Mouse (Mus musculus): Measurements from ENCODE around the gene Gcnt7. TPM values are rescaled to one million over a fixed set of nuclear protein-coding genes. Genes with fewer than 3 reads are reported as not detected.

Gcnt7 gene
- polyA plus RNA-seq, 1 experiment from 2014 or later, result 1.4 TPM

DNA sequence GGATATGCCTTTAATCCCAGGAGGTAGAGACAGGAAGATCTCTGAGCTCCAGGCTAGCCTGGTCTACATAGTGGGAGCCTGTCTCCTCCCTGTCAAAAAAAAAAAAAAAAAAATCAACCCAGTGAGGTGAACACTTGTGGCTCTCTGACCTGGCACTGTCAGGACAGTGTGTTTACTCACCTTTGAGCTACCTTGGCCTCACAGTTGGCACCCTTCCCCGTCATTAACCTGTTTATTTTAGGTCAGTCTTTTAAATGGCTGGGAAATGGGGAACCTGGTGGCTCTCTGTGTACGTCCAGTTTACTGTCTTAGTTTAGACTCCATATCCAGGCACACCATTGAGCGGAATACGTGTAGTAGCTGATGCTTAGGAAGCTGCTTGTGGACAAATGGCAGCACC is 6.4 kb downstream of the Gcnt7 start:
- no peaks in the 10 kb centered on the region for H3K9me3 ChIP-seq
- no peak overlapping the region for H3K9ac ChIP-seq
- no peaks in the 10 kb centered on the region for H3K4me1 ChIP-seq
- H3K27me3 ChIP-seq (replicated peaks), result no peaks in the 10 kb centered on the region
- peaks cover 47% of the 10 kb centered on the region for H3K36me3 ChIP-seq
- H3K4me3 ChIP-seq (replicated peaks), result no peak overlapping the region
- no peak overlapping the region for H3K27ac ChIP-seq
- no peak overlapping the region for H3K4me2 ChIP-seq
- WGBS, result 91% methylated on average over 4 of the region's 4 CpGs
- no peak for ATAC-seq (ENCODE audit: insufficient read depth, low FRiP score, low read depth)

DNA sequence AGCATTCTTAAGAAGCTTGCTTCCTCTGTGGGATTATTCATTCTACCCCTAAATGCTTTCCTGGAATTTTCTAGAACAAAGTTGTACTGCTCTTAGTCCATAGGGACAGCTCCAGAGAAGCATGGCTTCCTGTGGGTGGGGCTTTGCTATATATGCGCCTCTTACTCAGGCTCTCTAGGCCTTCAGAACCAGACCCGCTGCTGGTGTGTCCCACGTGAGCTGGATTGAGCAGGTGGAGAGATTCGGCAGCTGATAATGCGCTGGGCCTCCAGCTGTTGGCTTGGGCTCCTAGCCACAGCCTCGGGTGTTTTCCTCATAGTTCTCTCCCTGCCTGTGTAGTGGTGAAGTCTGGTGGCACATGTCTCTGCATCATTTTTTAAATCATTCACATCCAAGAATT is 7.8 kb downstream of the Gcnt7 start:
- Histone ChIP-seq H3K4me2 (no peak overlapping the region), H3K9me3 (no peaks in the 10 kb centered on the region), H3K27ac (no peak overlapping the region), H3K36me3 (peaks cover 56% of the 10 kb centered on the region), H3K27me3 (replicated peaks) (no peaks in the 10 kb centered on the region), H3K4me1 (no peaks in the 10 kb centered on the region), H3K9ac (no peak overlapping the region), H3K4me3 (replicated peaks) (no peak overlapping the region)
- no peak for ATAC-seq (ENCODE audit: insufficient read depth, low FRiP score, low read depth)
- 87% methylated on average over 6 of the region's 6 CpGs for WGBS

DNA sequence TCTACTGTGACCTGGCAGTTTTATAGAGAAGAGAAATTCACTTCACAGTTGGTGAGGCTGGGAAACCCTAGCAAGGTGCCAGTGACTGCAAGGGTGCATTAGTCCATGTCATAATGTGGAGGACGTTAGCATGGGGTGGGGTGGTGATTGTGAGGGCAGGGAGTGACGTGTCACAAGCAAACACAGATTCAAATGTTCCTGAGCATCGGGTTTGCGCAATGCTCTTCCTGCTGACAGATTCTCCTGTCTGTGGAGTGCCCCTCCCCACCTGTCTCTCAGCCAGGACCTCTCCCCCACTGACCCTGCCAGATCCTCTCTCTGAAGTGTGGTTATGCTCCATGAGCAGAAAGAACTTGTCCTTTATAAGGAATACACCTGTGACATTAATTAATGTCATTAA is 10.1 kb downstream of the Gcnt7 start:
- Histone ChIP-seq H3K4me1 (no peaks in the 10 kb centered on the region), H3K27ac (no peak overlapping the region), H3K4me3 (replicated peaks) (no peak overlapping the region), H3K27me3 (replicated peaks) (no peaks in the 10 kb centered on the region), H3K4me2 (no peak overlapping the region), H3K9me3 (no peaks in the 10 kb centered on the region), H3K9ac (no peak overlapping the region), H3K36me3 (peaks cover 57% of the 10 kb centered on the region)
- 77% methylated on average over 4 of the region's 4 CpGs for WGBS
- ATAC-seq (ENCODE audit: insufficient read depth, low FRiP score, low read depth), result no peak

DNA sequence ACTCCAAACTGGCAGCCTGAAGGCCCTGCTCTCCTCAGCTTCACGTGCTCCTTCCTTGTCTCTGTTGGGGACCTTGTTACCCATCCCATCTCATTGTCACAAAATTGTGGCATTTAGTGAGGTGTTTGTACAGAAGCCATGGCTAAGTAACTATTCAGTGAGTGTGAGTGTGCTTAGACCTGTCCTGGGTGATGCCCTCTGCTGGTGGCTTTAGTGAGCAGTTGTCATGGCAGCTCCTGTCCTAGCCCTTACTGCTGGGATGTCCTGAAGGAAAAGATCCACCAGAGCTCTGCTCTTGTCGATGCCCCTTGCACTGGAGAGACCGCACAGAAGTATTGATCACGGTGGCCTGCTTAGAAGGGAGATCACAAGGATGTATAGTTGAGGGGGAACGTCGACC is 11.1 kb downstream of the Gcnt7 start:
- no peaks in the 10 kb centered on the region for H3K27me3 ChIP-seq (replicated peaks)
- ATAC-seq (ENCODE audit: insufficient read depth, low FRiP score, low read depth), result no peak
- H3K4me3 ChIP-seq (replicated peaks), result no peak overlapping the region
- WGBS, result 90% methylated on average over 6 of the region's 6 CpGs
- H3K9me3 ChIP-seq, result no peaks in the 10 kb centered on the region
- peaks cover 49% of the 10 kb centered on the region for H3K36me3 ChIP-seq
- H3K4me1 ChIP-seq, result no peaks in the 10 kb centered on the region
- no peak overlapping the region for H3K4me2 ChIP-seq
- no peak overlapping the region for H3K27ac ChIP-seq
- H3K9ac ChIP-seq, result no peak overlapping the region

DNA sequence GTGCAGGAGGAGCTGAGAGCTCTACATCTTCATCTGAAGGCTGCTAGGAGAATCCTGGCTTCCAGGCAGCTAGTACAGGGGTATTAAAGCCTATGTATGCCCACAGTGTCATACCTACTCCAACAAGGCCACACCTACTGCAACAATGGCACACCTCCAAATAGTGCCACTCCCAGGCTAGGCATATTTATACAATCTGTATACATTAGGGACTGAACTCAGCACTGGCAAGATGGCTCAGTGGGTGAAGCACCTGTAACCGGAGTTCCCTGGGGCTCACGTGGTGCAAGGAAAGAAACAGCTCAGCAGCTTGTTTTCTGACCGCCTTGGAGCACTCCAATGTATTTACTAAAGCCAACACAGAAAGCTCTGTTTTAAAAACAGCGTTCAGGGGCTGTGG is 12.8 kb downstream of the Gcnt7 start:
- Histone ChIP-seq H3K9me3 (no peaks in the 10 kb centered on the region), H3K4me1 (peaks cover 10% of the 10 kb centered on the region), H3K4me3 (replicated peaks) (no peak overlapping the region), H3K36me3 (peaks cover 48% of the 10 kb centered on the region), H3K9ac (no peak overlapping the region), H3K4me2 (no peak overlapping the region), H3K27me3 (replicated peaks) (no peaks in the 10 kb centered on the region), H3K27ac (no peak overlapping the region)
- WGBS, result 92% methylated on average over 4 of the region's 4 CpGs
- ATAC-seq (ENCODE audit: insufficient read depth, low FRiP score, low read depth), result no peak

DNA sequence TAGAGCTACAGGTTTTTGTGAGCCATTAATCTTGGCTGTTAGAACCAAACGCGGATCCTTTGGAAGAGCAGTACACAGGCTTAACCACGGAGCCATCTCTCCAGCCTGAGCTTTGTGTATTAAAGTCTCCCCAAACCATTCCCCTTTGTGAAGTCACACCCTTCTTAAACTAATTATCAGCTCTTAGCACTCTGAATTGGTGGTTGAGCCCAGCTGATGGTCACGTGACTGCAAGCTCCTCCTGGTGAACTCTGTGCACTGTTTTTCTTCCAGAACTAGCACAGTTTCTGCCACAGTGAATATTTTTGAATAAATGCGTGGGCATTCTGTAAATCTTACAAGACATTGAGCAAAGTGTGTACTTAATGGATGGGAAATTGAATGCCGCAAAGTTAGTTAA is 17.2 kb downstream of the Gcnt7 start:
- 30% methylated on average over 6 of the region's 6 CpGs for WGBS
- H3K9me3 ChIP-seq, result no peaks in the 10 kb centered on the region
- no peaks in the 10 kb centered on the region for H3K27me3 ChIP-seq (replicated peaks)
- peaks cover 7% of the 10 kb centered on the region; the same call in 1 of the 2 replicates for H3K36me3 ChIP-seq
- peak overlapping the region; percentile 65 for H3K9ac ChIP-seq
- peak overlapping the region; percentile 82 for H3K4me3 ChIP-seq (replicated peaks)
- H3K27ac ChIP-seq, result no peak overlapping the region
- H3K4me2 ChIP-seq, result peak overlapping the region; percentile 69
- peaks cover 14% of the 10 kb centered on the region for H3K4me1 ChIP-seq
- ATAC-seq (ENCODE audit: insufficient read depth, low FRiP score, low read depth), result 0 out of 2 replicates have a peak, but pooled peaks have one; percentile 15

DNA sequence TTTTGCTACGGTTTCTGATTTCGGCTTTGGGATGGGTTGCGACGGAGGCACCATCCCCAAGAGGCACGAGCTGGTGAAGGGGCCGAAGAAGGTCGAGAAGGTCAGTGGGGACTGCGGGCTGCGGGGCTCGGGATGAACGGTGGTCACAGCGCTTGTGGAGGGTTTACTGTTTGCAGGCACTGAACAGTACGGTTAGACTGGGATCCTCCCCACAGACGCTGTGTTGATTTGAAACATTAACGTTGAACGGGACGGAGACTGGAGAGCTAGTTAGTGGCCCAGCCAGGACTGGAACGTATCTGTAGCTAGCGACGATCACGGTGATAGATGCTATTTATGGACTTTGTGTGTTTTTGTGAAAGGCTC is 17.8 kb downstream of the Gcnt7 start:
- Histone ChIP-seq H3K4me1 (peaks cover 14% of the 10 kb centered on the region), H3K9me3 (no peaks in the 10 kb centered on the region), H3K36me3 (peaks cover 2% of the 10 kb centered on the region; the same call in 1 of the 2 replicates), H3K4me2 (peak overlapping the region; percentile 69), H3K4me3 (replicated peaks) (peak overlapping the region; percentile 82), H3K9ac (peak overlapping the region; percentile 65), H3K27me3 (replicated peaks) (no peaks in the 10 kb centered on the region), H3K27ac (peak overlapping the region; percentile 51)
- WGBS, result under 1% methylated on average over 21 of the region's 21 CpGs
- peak; percentile 43 for ATAC-seq (ENCODE audit: insufficient read depth, low FRiP score, low read depth)

DNA sequence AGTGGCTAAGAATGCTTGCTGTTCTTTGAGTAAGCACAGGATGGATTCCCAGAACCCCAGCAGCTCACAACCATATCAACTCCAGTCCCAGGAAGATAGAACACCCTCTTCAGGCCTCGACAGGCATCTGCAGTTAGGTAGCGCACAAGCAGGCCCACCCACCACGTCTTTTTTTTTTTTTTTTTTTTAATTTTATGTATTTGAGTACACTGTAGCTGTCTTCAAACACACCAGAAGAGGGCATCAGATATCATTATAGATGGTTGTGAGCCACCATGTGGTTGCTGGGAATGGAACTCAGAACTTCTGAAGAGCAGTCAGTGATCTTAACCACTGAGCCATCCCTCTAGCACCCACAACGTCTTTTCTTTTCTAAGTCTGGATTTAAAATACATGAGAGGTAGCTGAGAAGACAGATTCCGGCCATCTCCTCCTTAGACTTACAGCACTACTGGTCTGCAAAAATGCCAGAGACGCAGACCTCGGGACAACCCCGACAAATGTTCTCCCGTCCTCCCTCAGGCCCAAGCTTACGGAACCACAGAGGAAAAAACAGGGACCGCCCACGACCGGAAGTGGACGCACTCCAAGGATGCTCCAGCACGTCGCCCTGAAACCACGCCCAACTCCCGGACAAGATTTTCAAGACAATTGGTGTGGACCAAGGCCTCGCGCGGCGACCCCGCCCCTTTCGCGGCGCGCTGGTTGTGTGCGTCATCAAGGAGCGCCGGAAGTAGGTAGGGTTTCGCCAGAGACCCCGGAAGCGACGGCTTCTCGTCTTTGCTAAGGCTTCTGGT is 18.4 kb downstream of the Gcnt7 start, which contains the start of gene Rtf2:
TSS of gene Rtf2 (plus strand) at position 714 of the 797 bp plus-strand sequence.
- peak within 1 kb of the TSS; percentile 77 for H3K27ac ChIP-seq
- H3K4me1 ChIP-seq, result peaks cover 14% of the 10 kb centered on the region
- WGBS, result 1% methylated on average over 35 of the region's 35 CpGs
- peak within 1 kb of the TSS; percentile 65 for H3K9ac ChIP-seq
- H3K9me3 ChIP-seq, result no peaks in the 10 kb centered on the region
- no peaks in the 10 kb centered on the region for H3K36me3 ChIP-seq
- no peaks in the 10 kb centered on the region for H3K27me3 ChIP-seq (replicated peaks)
- peak within 1 kb of the TSS; percentile 69 for H3K4me2 ChIP-seq
- peak within 1 kb of the TSS; percentile 82 for H3K4me3 ChIP-seq (replicated peaks)
- ATAC-seq (ENCODE audit: insufficient read depth, low FRiP score, low read depth), result peak; percentile 97

DNA sequence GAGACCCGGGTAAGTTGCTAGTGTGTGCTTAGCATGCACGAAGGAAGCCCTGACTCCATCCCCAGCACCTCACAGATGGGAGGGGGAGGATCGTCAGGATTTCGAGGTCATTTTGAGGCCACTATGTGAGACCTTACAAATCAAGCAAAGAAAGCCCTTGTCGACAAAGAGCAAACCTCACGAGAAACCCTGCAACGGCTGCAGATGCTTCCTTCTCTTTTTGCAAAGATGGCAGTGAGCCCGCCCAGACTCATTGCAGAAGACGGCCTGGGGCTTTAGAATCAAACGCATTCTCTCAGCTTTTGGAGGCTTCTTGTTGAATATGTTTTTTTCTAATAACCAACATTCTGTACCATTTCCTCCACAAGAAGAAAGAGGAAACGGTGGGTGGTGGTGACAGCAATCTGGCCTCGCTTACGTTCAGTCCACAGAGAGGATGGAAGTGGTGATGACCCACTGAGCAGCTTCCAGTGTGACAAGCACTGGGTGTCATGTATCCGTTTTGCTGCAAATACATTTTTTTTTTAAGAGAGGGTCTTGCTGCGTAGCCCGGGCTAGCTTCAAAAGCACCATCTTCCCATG is 20.9 kb downstream of the Gcnt7 start:
- WGBS, result 56% methylated on average over 16 of the region's 16 CpGs
- H3K4me3 ChIP-seq (replicated peaks), result no peak overlapping the region
- H3K27me3 ChIP-seq (replicated peaks), result no peaks in the 10 kb centered on the region
- H3K9ac ChIP-seq, result no peak overlapping the region
- peaks cover 14% of the 10 kb centered on the region for H3K4me1 ChIP-seq
- no peaks in the 10 kb centered on the region for H3K36me3 ChIP-seq
- no peak for ATAC-seq (ENCODE audit: insufficient read depth, low FRiP score, low read depth)
- no peak overlapping the region for H3K4me2 ChIP-seq
- H3K9me3 ChIP-seq, result no peaks in the 10 kb centered on the region
- H3K27ac ChIP-seq, result no peak overlapping the region

DNA sequence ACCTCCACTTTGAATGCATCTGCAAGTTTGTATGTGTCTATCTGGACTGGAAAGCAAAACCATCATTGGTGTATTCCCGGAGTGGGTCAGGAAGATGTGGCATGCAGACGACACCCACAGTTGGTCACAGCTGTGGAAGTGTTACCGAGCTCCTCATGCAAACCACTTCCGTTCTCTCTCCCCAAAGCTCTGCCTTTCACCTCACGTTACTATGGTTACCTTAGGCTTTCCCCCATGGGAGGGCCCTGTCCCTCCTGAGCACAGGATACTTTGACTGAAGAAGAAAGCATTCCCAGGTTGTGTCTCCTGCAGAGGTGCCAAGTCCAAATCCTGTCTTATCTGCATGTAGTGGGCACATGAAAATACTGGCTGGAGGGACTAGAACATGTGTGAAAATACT is 24.6 kb downstream of the Gcnt7 start:
- Histone ChIP-seq H3K36me3 (no peaks in the 10 kb centered on the region), H3K9me3 (no peaks in the 10 kb centered on the region), H3K4me1 (no peaks in the 10 kb centered on the region), H3K27ac (no peak overlapping the region), H3K9ac (no peak overlapping the region), H3K4me2 (no peak overlapping the region), H3K27me3 (replicated peaks) (no peaks in the 10 kb centered on the region), H3K4me3 (replicated peaks) (no peak overlapping the region)
- 34% methylated on average over 5 of the region's 5 CpGs for WGBS
- no peak for ATAC-seq (ENCODE audit: insufficient read depth, low FRiP score, low read depth)

DNA sequence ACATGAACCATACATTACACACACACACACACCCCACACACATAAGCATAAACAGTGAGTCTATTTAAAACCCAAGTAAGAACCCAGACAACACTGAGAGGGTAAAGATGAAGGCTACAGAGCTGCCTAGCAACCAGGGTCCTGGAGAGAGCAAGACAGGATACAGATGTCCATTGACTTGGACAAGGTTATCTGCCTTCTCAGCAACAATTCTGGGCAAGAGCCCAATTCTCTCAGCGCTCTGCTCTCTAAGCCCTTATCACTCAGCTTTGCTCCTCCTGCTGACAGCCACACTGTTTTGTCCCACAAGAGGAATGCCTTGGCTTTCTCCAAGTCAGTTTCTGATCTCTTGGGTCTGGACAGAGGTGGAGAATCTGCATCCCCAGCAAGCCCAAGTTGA is 27.8 kb downstream of the Gcnt7 start:
- Histone ChIP-seq H3K27me3 (replicated peaks) (no peaks in the 10 kb centered on the region), H3K4me1 (no peaks in the 10 kb centered on the region), H3K4me3 (replicated peaks) (no peak overlapping the region), H3K9ac (no peak overlapping the region), H3K4me2 (no peak overlapping the region), H3K9me3 (no peaks in the 10 kb centered on the region), H3K27ac (no peak overlapping the region), H3K36me3 (no peaks in the 10 kb centered on the region)
- WGBS, result 52% methylated on average over 1 of the region's 1 CpGs
- ATAC-seq (ENCODE audit: insufficient read depth, low FRiP score, low read depth), result 0 out of 2 replicates have a peak, but pooled peaks have one; percentile 39

DNA sequence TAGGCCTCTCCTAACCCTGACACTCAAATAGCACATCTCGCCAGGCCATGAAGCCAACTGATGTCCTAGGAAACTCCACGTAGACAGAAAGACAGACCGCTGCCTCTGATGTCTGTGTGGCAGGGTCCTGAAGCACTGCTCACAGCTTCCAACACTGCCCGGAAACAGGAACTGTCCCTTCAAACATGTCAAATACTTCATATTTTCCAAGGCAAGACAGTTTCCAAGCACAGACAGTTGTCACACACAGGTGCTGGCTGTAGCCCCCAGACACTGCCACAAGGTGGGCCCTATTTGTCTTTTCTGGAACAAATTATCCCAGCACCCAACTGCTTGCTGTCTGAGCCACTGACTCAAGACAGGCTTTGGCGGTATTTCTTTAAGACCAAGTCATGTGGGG is 40.2 kb downstream of the Gcnt7 start:
- Histone ChIP-seq H3K4me1 (no peaks in the 10 kb centered on the region), H3K4me3 (replicated peaks) (no peak overlapping the region), H3K9ac (no peak overlapping the region), H3K9me3 (no peaks in the 10 kb centered on the region), H3K36me3 (no peaks in the 10 kb centered on the region), H3K27me3 (replicated peaks) (no peaks in the 10 kb centered on the region), H3K27ac (no peak overlapping the region), H3K4me2 (no peak overlapping the region)
- ATAC-seq (ENCODE audit: insufficient read depth, low FRiP score, low read depth), result no peak
- 79% methylated on average over 5 of the region's 5 CpGs for WGBS
